Mouse (Mus musculus) testis, adult 2 months (tissue): Measurements from ENCODE around the gene Lime1.

ENCODE experiments used
- CTCF ChIP-seq: fragments of 200-500 bp; IDR thresholded peaks from 2 replicates; pipeline ENCODE4 v1.5.1; 2012; ENCODE audit warnings: low read depth, mild to moderate bottlenecking, inconsistent platforms, low read length, moderate library complexity; ENCODE audit not compliant: control insufficient read depth, insufficient read depth, insufficient replicate concordance
- POLR2A ChIP-seq: fragments of 200-500 bp; IDR thresholded peaks from 2 replicates; pipeline ENCODE4 v1.6.1; 2012; ENCODE audit warnings: low read depth, mild to moderate bottlenecking, inconsistent platforms, low read length, moderate library complexity; ENCODE audit not compliant: control insufficient read depth

DNA sequence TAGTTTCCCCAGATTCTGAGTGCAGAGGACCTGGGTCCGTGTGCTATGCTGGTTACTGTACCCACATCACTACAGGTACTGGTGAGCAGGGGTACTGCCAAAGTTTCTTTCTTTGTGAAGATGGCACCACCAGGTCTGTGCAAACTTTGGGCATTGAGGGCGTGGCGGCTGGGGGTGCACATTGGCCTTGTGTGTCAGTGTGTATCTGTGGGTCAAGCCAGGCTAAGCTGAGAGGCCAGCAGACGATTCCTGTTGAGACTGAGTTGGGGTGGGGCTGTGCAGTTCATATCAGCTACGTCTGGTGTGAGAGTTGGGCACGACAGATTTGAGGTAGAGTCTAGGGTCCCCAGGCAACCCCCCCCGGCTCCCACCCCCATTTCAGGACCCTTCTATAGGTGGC lies 4.6 kb downstream of the Lime1 start:
- no peak for TF ChIP-seq POLR2A
- TF ChIP-seq CTCF = no peak
